Mouse (Mus musculus) cortical plate, adult 2 months (tissue): Measurements from ENCODE around the gene Ubap2.

Experiments used
- CTCF ChIP-seq: fragments of 200-500 bp; IDR thresholded peaks from 2 replicates; pipeline ENCODE4 v1.5.1; 2011; ENCODE audit warnings: mild to moderate bottlenecking, control low read depth, low read length; ENCODE audit not compliant: insufficient read depth; ENCODE audit errors: extremely low read depth
- POLR2A ChIP-seq: fragments of 200-500 bp; IDR thresholded peaks from 2 replicates; pipeline ENCODE4 v1.6.1; 2011; ENCODE audit warnings: mild to moderate bottlenecking, low read length, control low read depth; ENCODE audit not compliant: insufficient read depth; ENCODE audit errors: extremely low read depth

DNA sequence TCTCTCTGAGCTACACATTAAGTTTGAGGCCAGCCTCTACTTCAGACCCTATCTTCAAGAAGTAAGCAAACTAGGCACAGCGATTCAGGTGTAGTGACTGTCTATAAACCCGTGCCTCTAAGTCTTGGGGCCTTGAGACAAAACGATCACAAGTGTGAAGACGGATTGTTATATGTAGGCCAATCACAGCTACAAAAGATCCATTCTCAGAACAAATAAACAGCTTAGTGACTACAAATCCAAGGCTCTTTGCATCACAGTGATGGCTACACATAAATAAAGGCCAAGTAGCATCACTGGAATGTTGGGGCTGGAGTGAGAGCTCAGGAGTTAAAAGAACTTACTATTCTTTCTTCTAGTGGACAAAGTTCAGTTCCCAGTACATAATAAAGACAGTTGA lies 15.9 kb downstream of the Ubap2 start:
- TF ChIP-seq POLR2A (no peak), CTCF (no peak)
